Mouse (Mus musculus): ENCODE measurements around the gene Mad1l1. TPM values are rescaled to one million over a fixed set of nuclear protein-coding genes. Genes with fewer than 3 reads are reported as not detected.
A peak's percentile ranks its signal among the peaks of the same experiment; 100 is the strongest.

The Mad1l1 gene
- polyA plus RNA-seq, 1 experiment = 12.6 TPM

- Histone ChIP-seq H3K4me3 (ENCODE audit: insufficient read depth, low read depth, low read length) (peak overlapping the region; percentile 40), H3K4me1 (ENCODE audit: control insufficient read depth, insufficient read depth, low read length) (peaks cover 20% of the 10 kb centered on the region), H3K27me3 (replicated peaks; ENCODE audit: control insufficient read depth, insufficient read depth, low read length) (no peaks in the 10 kb centered on the region), H3K36me3 (ENCODE audit: control insufficient read depth, insufficient read depth, low read length) (peaks cover 3% of the 10 kb centered on the region; the same call in 1 of the 2 replicates), H3K27ac (ENCODE audit: insufficient read depth, low read depth, low read length) (peak overlapping the region; percentile 69)
- 54% methylated on average over 14 of the region's 14 CpGs for WGBS
- no peak for TF ChIP-seq CTCF (conservative IDR thresholded peaks at IDR 0.05; ENCODE audit: insufficient read depth, insufficient read length, low read depth, low read length)
- TF ChIP-seq POLR2A (IDR thresholded peaks at IDR 0.05; ENCODE audit: low read depth, low read length) = no peak
- DNase-seq = peak; percentile 85
Observed at GRCm38 (mm10) chr5:140359930-140360674, 38.8 kb upstream of the Mad1l1 start.

- H3K27me3 ChIP-seq (replicated peaks; ENCODE audit: control insufficient read depth, insufficient read depth, low read length) = no peaks in the 10 kb centered on the region
- no peak for DNase-seq
- no peak overlapping the region for H3K27ac ChIP-seq (ENCODE audit: insufficient read depth, low read depth, low read length)
- H3K4me3 ChIP-seq (ENCODE audit: insufficient read depth, low read depth, low read length) = no peak overlapping the region
- WGBS = 63% methylated on average over 3 of the region's 3 CpGs
- H3K4me1 ChIP-seq (ENCODE audit: control insufficient read depth, insufficient read depth, low read length) = peaks cover 13% of the 10 kb centered on the region
- H3K36me3 ChIP-seq (ENCODE audit: control insufficient read depth, insufficient read depth, low read length) = peaks cover 3% of the 10 kb centered on the region; the same call in 1 of the 2 replicates
- no peak for TF ChIP-seq POLR2A (IDR thresholded peaks at IDR 0.05; ENCODE audit: low read depth, low read length)
Observed at GRCm38 (mm10) chr5:140357466-140357865, 36.1 kb upstream of the Mad1l1 start.

GRCm38 (mm10) chr5:140355934-140356333, 34.6 kb upstream of the Mad1l1 start:
- H3K36me3 ChIP-seq (ENCODE audit: control insufficient read depth, insufficient read depth, low read length) = peaks cover 3% of the 10 kb centered on the region; the same call in 1 of the 2 replicates
- 61% methylated on average over 11 of the region's 11 CpGs for WGBS

GRCm38 (mm10) chr5:140352352-140352751, 31.0 kb upstream of the Mad1l1 start:
- WGBS = 85% methylated on average over 6 of the region's 6 CpGs
- Histone ChIP-seq H3K4me3 (ENCODE audit: insufficient read depth, low read depth, low read length) (no peak overlapping the region), H3K27ac (ENCODE audit: insufficient read depth, low read depth, low read length) (no peak overlapping the region), H3K4me1 (ENCODE audit: control insufficient read depth, insufficient read depth, low read length) (peaks cover 19% of the 10 kb centered on the region; the same call in 1 of the 2 replicates), H3K36me3 (ENCODE audit: control insufficient read depth, insufficient read depth, low read length) (peaks cover 3% of the 10 kb centered on the region; the same call in 1 of the 2 replicates), H3K27me3 (replicated peaks; ENCODE audit: control insufficient read depth, insufficient read depth, low read length) (no peaks in the 10 kb centered on the region)
- DNase-seq = peak; percentile 72
- TF ChIP-seq POLR2A (IDR thresholded peaks at IDR 0.05; ENCODE audit: low read depth, low read length) = no peak
- TF ChIP-seq CTCF (conservative IDR thresholded peaks at IDR 0.05; ENCODE audit: insufficient read depth, insufficient read length, low read depth, low read length) = no peak

More at GRCm38 (mm10) chr5:140355934-140356333, 34.6 kb upstream of the Mad1l1 start:
- no peak overlapping the region for H3K4me3 ChIP-seq (ENCODE audit: insufficient read depth, low read depth, low read length)
- H3K4me1 ChIP-seq (ENCODE audit: control insufficient read depth, insufficient read depth, low read length) = peaks cover 19% of the 10 kb centered on the region; the same call in 1 of the 2 replicates
- peak; percentile 36 for TF ChIP-seq CTCF (conservative IDR thresholded peaks at IDR 0.05; ENCODE audit: insufficient read depth, insufficient read length, low read depth, low read length)
- no peak for TF ChIP-seq POLR2A (IDR thresholded peaks at IDR 0.05; ENCODE audit: low read depth, low read length)
- no peak overlapping the region for H3K27ac ChIP-seq (ENCODE audit: insufficient read depth, low read depth, low read length)
- no peaks in the 10 kb centered on the region for H3K27me3 ChIP-seq (replicated peaks; ENCODE audit: control insufficient read depth, insufficient read depth, low read length)
- no peak for DNase-seq

- 70% methylated on average over 8 of the region's 8 CpGs for WGBS
- TF ChIP-seq CTCF (conservative IDR thresholded peaks at IDR 0.05; ENCODE audit: insufficient read depth, insufficient read length, low read depth, low read length) (no peak), POLR2A (IDR thresholded peaks at IDR 0.05; ENCODE audit: low read depth, low read length) (no peak)
- H3K36me3 ChIP-seq (ENCODE audit: control insufficient read depth, insufficient read depth, low read length) = peaks cover 3% of the 10 kb centered on the region; the same call in 1 of the 2 replicates
Observed at GRCm38 (mm10) chr5:140350731-140351497, 29.6 kb upstream of the Mad1l1 start.

GRCm38 (mm10) chr5:140349882-140350281, 28.5 kb upstream of the Mad1l1 start:
- WGBS = 91% methylated on average over 9 of the region's 9 CpGs
- H3K27ac ChIP-seq (ENCODE audit: insufficient read depth, low read depth, low read length) = no peak overlapping the region; the same call in 1 of the 2 replicates
- no peaks in the 10 kb centered on the region for H3K27me3 ChIP-seq (replicated peaks; ENCODE audit: control insufficient read depth, insufficient read depth, low read length)
- TF ChIP-seq POLR2A (IDR thresholded peaks at IDR 0.05; ENCODE audit: low read depth, low read length) (no peak), CTCF (conservative IDR thresholded peaks at IDR 0.05; ENCODE audit: insufficient read depth, insufficient read length, low read depth, low read length) (no peak)
- H3K36me3 ChIP-seq (ENCODE audit: control insufficient read depth, insufficient read depth, low read length) = no peaks in the 10 kb centered on the region
- peaks cover 16% of the 10 kb centered on the region; the same call in 1 of the 2 replicates for H3K4me1 ChIP-seq (ENCODE audit: control insufficient read depth, insufficient read depth, low read length)
- no peak overlapping the region for H3K4me3 ChIP-seq (ENCODE audit: insufficient read depth, low read depth, low read length)
- DNase-seq = no peak

More at GRCm38 (mm10) chr5:140350731-140351497, 29.6 kb upstream of the Mad1l1 start:
- Histone ChIP-seq H3K4me1 (ENCODE audit: control insufficient read depth, insufficient read depth, low read length) (peaks cover 16% of the 10 kb centered on the region; the same call in 1 of the 2 replicates), H3K4me3 (ENCODE audit: insufficient read depth, low read depth, low read length) (no peak overlapping the region), H3K27ac (ENCODE audit: insufficient read depth, low read depth, low read length) (peak overlapping the region; percentile 26; the same call in 1 of the 2 replicates), H3K27me3 (replicated peaks; ENCODE audit: control insufficient read depth, insufficient read depth, low read length) (no peaks in the 10 kb centered on the region)
- peak; percentile 83 for DNase-seq

All from kidney, adult 2 months (tissue).